Comparison of ENCODE assay signal across 15 mouse cellular contexts in genomic region chr3:85140488-85140887, GRCm38 (mm10).
"Had no signal": no experiment of that assay in that cellular context is flagged by ENCODE, and none has a peak within 500 bp of the region (broad histone marks: within the 10 kb centered on the region; RNA-seq: fewer than 3 reads in every experiment).

No protein-coding gene starts in this region.

- H3K4me1 ChIP-seq: neural tube, embryonic 12.5 days; stomach, embryonic 15.5 days had no signal

- ATAC-seq: midbrain, embryonic 13.5 days; midbrain, embryonic 16.5 days had no signal

- H3K9me3 ChIP-seq: midbrain, embryonic 13.5 days; neural tube, embryonic 12.5 days; stomach, embryonic 15.5 days had no signal

- H3K4me2 ChIP-seq: lung, embryonic 14.5 days; midbrain, embryonic 11.5 days; midbrain, embryonic 13.5 days; neural tube, embryonic 12.5 days; stomach, embryonic 15.5 days had no signal

- H3K4me3 ChIP-seq: midbrain, embryonic 13.5 days; neural tube, embryonic 12.5 days; stomach, embryonic 15.5 days had no signal

- DNase-seq: lung, adult 18-20 months; lung, embryonic 14.5 days; lung, postnatal 10 days; lung, postnatal 4 days; right cerebral cortex, postnatal 14 days; thymus, adult 2 months; thymus, postnatal 25 days; thymus, postnatal 4 days had no signal

- H3K27me3 ChIP-seq: midbrain, embryonic 13.5 days; neural tube, embryonic 12.5 days; stomach, embryonic 15.5 days had no signal

- H3K9ac ChIP-seq: liver, embryonic 14.5 days; lung, embryonic 14.5 days; midbrain, embryonic 13.5 days; neural tube, embryonic 12.5 days; stomach, embryonic 15.5 days had no signal

- H3K36me3 ChIP-seq: midbrain, embryonic 13.5 days; neural tube, embryonic 12.5 days; stomach, embryonic 15.5 days had no signal

- H3K27ac ChIP-seq: liver, embryonic 14.5 days; midbrain, embryonic 13.5 days; neural tube, embryonic 12.5 days; stomach, embryonic 15.5 days; stomach, postnatal 0 days had no signal
